Mouse (Mus musculus) hindbrain, embryonic 16.5 days (tissue): ENCODE measurements at regions not wholly inside any gene's neighbourhood (a gene's known extent, or its start where the extent isn't known, plus 50 kb on each side); places are given as distances from the start of the nearest gene placed in this dataset.
"Not testable (repeated sequence)": the region's sequence is repeated elsewhere in the genome, so short reads cannot be mapped to it uniquely, and the experiment has no call there.

Source experiments
- ATAC-seq: fragments of 200-750 bp; cut with Nextera tagmentation; 2 replicates; pipeline ENCODE4 v1.8.0; 2017; ENCODE audit warnings: moderate TSS enrichment, moderate library complexity
- H3K27ac ChIP-seq: fragments of 300-500 bp; sonication (generic); 2 replicates; pipeline ENCODE4 v1.5.1; 2014; ENCODE audit warnings: low read depth, mild to moderate bottlenecking, control low read depth, low read length, moderate library complexity
- H3K27me3 ChIP-seq: fragments of 300-500 bp; sonication (generic); replicated peaks from 2 replicates; pipeline ENCODE4 v1.6.1; 2014; ENCODE audit warnings: low read length; ENCODE audit not compliant: control insufficient read depth, insufficient read depth
- H3K36me3 ChIP-seq: fragments of 300-500 bp; sonication (generic); 2 replicates; pipeline ENCODE4 v1.6.1; 2014; ENCODE audit warnings: mild to moderate bottlenecking, low read length, moderate library complexity, mixed read lengths; ENCODE audit not compliant: control insufficient read depth, insufficient read depth
- H3K4me1 ChIP-seq: fragments of 300-500 bp; sonication (generic); 2 replicates; pipeline ENCODE4 v1.6.1; 2014; ENCODE audit warnings: low read depth, low read length; ENCODE audit not compliant: control insufficient read depth, insufficient read depth
- H3K4me2 ChIP-seq: fragments of 300-500 bp; sonication (generic); 2 replicates; pipeline ENCODE4 v1.6.1; 2014; ENCODE audit warnings: mild to moderate bottlenecking, low read length, control low read depth, moderate library complexity
- H3K4me3 ChIP-seq: fragments of 300-500 bp; sonication (generic); 2 replicates; pipeline ENCODE4 v1.5.1; 2014; ENCODE audit warnings: mild to moderate bottlenecking, low read length, control low read depth, moderate library complexity
- H3K9ac ChIP-seq: fragments of 300-500 bp; sonication (generic); 2 replicates; pipeline ENCODE4 v1.6.1; 2014; ENCODE audit warnings: low read depth, mild to moderate bottlenecking, control low read depth, low read length, moderate library complexity
- H3K9me3 ChIP-seq: fragments of 300-500 bp; sonication (generic); 2 replicates; pipeline ENCODE4 v1.6.1; 2014; ENCODE audit warnings: mild to moderate bottlenecking, low read length, moderate library complexity; ENCODE audit not compliant: control insufficient read depth
- WGBS: fragments of 180-500 bp; shearing (Covaris S2); extraction: QIAGEN DNeasy Blood & Tissue Kit; methylation state at CpG from one replicate; pipeline ENCODE4 v1.1.7; 2014; 5-methylcytosine and 5-hydroxymethylcytosine counted together

GRCm38 (mm10) chr10:66714926-66715325 lies 381.0 kb upstream of the Jmjd1c start:
- not testable (repeated sequence) for H3K4me2 ChIP-seq, H3K36me3 ChIP-seq, ATAC-seq, H3K4me3 ChIP-seq, H3K9me3 ChIP-seq, H3K27me3 ChIP-seq, H3K4me1 ChIP-seq, H3K9ac ChIP-seq, H3K27ac ChIP-seq
- 82% methylated on average over 9 of the region's 9 CpGs for WGBS

- Histone ChIP-seq H3K27ac (no peak overlapping the region), H3K36me3 (no peaks in the 10 kb centered on the region), H3K4me1 (no peaks in the 10 kb centered on the region), H3K9ac (no peak overlapping the region), H3K4me3 (no peak overlapping the region), H3K27me3 (no peaks in the 10 kb centered on the region), H3K9me3 (peaks cover 15% of the 10 kb centered on the region), H3K4me2 (no peak overlapping the region)
- 78% methylated on average over 7 of the region's 7 CpGs for WGBS
- ATAC-seq, result no peak
These were observed 378.0 kb upstream of the Jmjd1c start for GRCm38 (mm10) chr10:66717909-66718308.

- Histone ChIP-seq H3K4me3 (no peak overlapping the region), H3K27me3 (no peaks in the 10 kb centered on the region), H3K27ac (no peak overlapping the region), H3K36me3 (no peaks in the 10 kb centered on the region), H3K9ac (no peak overlapping the region), H3K4me2 (no peak overlapping the region), H3K4me1 (no peaks in the 10 kb centered on the region), H3K9me3 (peaks cover 15% of the 10 kb centered on the region; the same call in 1 of the 2 replicates)
- WGBS, result 94% methylated on average over 11 of the region's 11 CpGs
- no peak for ATAC-seq
These were observed 376.1 kb upstream of the Jmjd1c start for GRCm38 (mm10) chr10:66719796-66720195.

GRCm38 (mm10) chr10:66733631-66734030 lies 362.3 kb upstream of the Jmjd1c start:
- H3K4me2 ChIP-seq, result no peak overlapping the region
- no peak overlapping the region for H3K4me3 ChIP-seq
- no peak for ATAC-seq
- H3K36me3 ChIP-seq, result no peaks in the 10 kb centered on the region
- H3K27ac ChIP-seq, result no peak overlapping the region
- no peak overlapping the region for H3K9ac ChIP-seq
- no peaks in the 10 kb centered on the region for H3K27me3 ChIP-seq
- no peaks in the 10 kb centered on the region for H3K4me1 ChIP-seq
- WGBS, result 87% methylated on average over 5 of the region's 5 CpGs
- peaks cover 5% of the 10 kb centered on the region; the same call in 1 of the 2 replicates for H3K9me3 ChIP-seq

- Histone ChIP-seq H3K9ac (no peak overlapping the region), H3K27me3 (no peaks in the 10 kb centered on the region), H3K4me1 (no peaks in the 10 kb centered on the region), H3K27ac (no peak overlapping the region), H3K4me3 (no peak overlapping the region), H3K36me3 (no peaks in the 10 kb centered on the region), H3K4me2 (no peak overlapping the region), H3K9me3 (peaks cover under 1% of the 10 kb centered on the region; the same call in 1 of the 2 replicates)
- WGBS, result 63% methylated on average over 5 of the region's 5 CpGs
- ATAC-seq, result no peak
These were observed 361.1 kb upstream of the Jmjd1c start for GRCm38 (mm10) chr10:66734853-66735252.

GRCm38 (mm10) chr10:66739017-66739416 lies 356.9 kb upstream of the Jmjd1c start:
- WGBS, result 71% methylated on average over 7 of the region's 7 CpGs
- Histone ChIP-seq H3K9me3 (no peaks in the 10 kb centered on the region), H3K4me1 (no peaks in the 10 kb centered on the region), H3K4me2 (no peak overlapping the region), H3K27ac (no peak overlapping the region), H3K4me3 (no peak overlapping the region), H3K36me3 (no peaks in the 10 kb centered on the region), H3K27me3 (no peaks in the 10 kb centered on the region), H3K9ac (no peak overlapping the region)
- no peak for ATAC-seq

GRCm38 (mm10) chr10:66741819-66742218 lies 354.1 kb upstream of the Jmjd1c start:
- H3K27ac ChIP-seq, result no peak overlapping the region
- no peaks in the 10 kb centered on the region for H3K4me1 ChIP-seq
- WGBS, result 68% methylated on average over 3 of the region's 3 CpGs
- H3K4me3 ChIP-seq, result no peak overlapping the region
- no peak overlapping the region for H3K4me2 ChIP-seq
- H3K9ac ChIP-seq, result no peak overlapping the region
- no peaks in the 10 kb centered on the region for H3K36me3 ChIP-seq
- no peak for ATAC-seq
- H3K27me3 ChIP-seq, result no peaks in the 10 kb centered on the region
- no peaks in the 10 kb centered on the region for H3K9me3 ChIP-seq

GRCm38 (mm10) chr10:66743254-66743653 lies 352.7 kb upstream of the Jmjd1c start:
- Histone ChIP-seq H3K4me2 (no peak overlapping the region), H3K4me3 (no peak overlapping the region), H3K4me1 (no peaks in the 10 kb centered on the region), H3K9me3 (no peaks in the 10 kb centered on the region), H3K9ac (no peak overlapping the region), H3K36me3 (no peaks in the 10 kb centered on the region), H3K27me3 (no peaks in the 10 kb centered on the region), H3K27ac (no peak overlapping the region)
- WGBS, result 57% methylated on average over 6 of the region's 6 CpGs
- peak; percentile 79 for ATAC-seq

GRCm38 (mm10) chr10:66745871-66746270 lies 350.1 kb upstream of the Jmjd1c start:
- no peak for ATAC-seq
- Histone ChIP-seq H3K4me2 (no peak overlapping the region), H3K27ac (no peak overlapping the region), H3K36me3 (no peaks in the 10 kb centered on the region), H3K9me3 (no peaks in the 10 kb centered on the region), H3K4me1 (no peaks in the 10 kb centered on the region), H3K9ac (no peak overlapping the region), H3K27me3 (no peaks in the 10 kb centered on the region), H3K4me3 (no peak overlapping the region)
- 95% methylated on average over 10 of the region's 10 CpGs for WGBS

- H3K27ac ChIP-seq, result no peak overlapping the region
- WGBS, result 83% methylated on average over 7 of the region's 7 CpGs
These were observed 343.6 kb upstream of the Jmjd1c start for GRCm38 (mm10) chr10:66752237-66752810.

More at GRCm38 (mm10) chr10:66752237-66752810, 343.6 kb upstream of the Jmjd1c start:
- Histone ChIP-seq H3K4me3 (no peak overlapping the region), H3K27me3 (no peaks in the 10 kb centered on the region), H3K9me3 (no peaks in the 10 kb centered on the region), H3K36me3 (no peaks in the 10 kb centered on the region), H3K9ac (no peak overlapping the region), H3K4me2 (no peak overlapping the region), H3K4me1 (no peaks in the 10 kb centered on the region)
- ATAC-seq, result no peak
